Comparison of ENCODE assay signal across 15 mouse cellular contexts in genomic region chr2:103746761-103747160, GRCm38 (mm10).
"Had no signal": no experiment of that assay in that cellular context is flagged by ENCODE, and none has a peak within 500 bp of the region (broad histone marks: within the 10 kb centered on the region; RNA-seq: fewer than 3 reads in every experiment).

No protein-coding gene starts in this region.

- H3K4me1 ChIP-seq: limb, embryonic 10.5 days; midbrain, embryonic 15.5 days; neural tube, embryonic 12.5 days; stomach, embryonic 15.5 days had no signal

- H3K9ac ChIP-seq: midbrain, embryonic 15.5 days; neural tube, embryonic 12.5 days; stomach, embryonic 15.5 days had no signal

- H3K27ac ChIP-seq: kidney, postnatal 0 days; limb, embryonic 10.5 days; midbrain, embryonic 15.5 days; neural tube, embryonic 12.5 days; stomach, embryonic 15.5 days had no signal

- H3K9me3 ChIP-seq: limb, embryonic 10.5 days; midbrain, embryonic 15.5 days; neural tube, embryonic 12.5 days; stomach, embryonic 15.5 days had no signal

- H3K4me3 ChIP-seq: limb, embryonic 10.5 days; midbrain, embryonic 15.5 days; neural tube, embryonic 12.5 days; stomach, embryonic 15.5 days had no signal

- ATAC-seq: lung, postnatal 0 days; midbrain, embryonic 15.5 days had no signal

- H3K27me3 ChIP-seq: midbrain, embryonic 15.5 days; neural tube, embryonic 12.5 days; stomach, embryonic 15.5 days had no signal

- DNase-seq: kidney, adult 11 months; kidney, adult 9 months; kidney, postnatal 36 days; lung, adult 2 months; lung, postnatal 36 days; retina, postnatal 1 day; thymus, adult 2 months; thymus, postnatal 25 days had no signal

- H3K4me2 ChIP-seq: midbrain, embryonic 11.5 days; midbrain, embryonic 15.5 days; neural tube, embryonic 12.5 days; stomach, embryonic 15.5 days had no signal
